Mouse (Mus musculus): ENCODE measurements around the gene Tmem117.

The Tmem117 gene

GRCm38 (mm10) chr15:94648430-94648829 is 19.4 kb downstream of the Tmem117 start:
- DNase-seq (ENCODE audit: extremely low spot score) = no peak

- DNase-seq (ENCODE audit: extremely low spot score) = no peak
These were observed 20.2 kb downstream of the Tmem117 start for GRCm38 (mm10) chr15:94649071-94649765.

GRCm38 (mm10) chr15:94649766-94650120 is 20.7 kb downstream of the Tmem117 start:
- DNase-seq (ENCODE audit: extremely low spot score) = no peak

- no peak for DNase-seq (ENCODE audit: extremely low spot score)
These were observed 22.3 kb downstream of the Tmem117 start for GRCm38 (mm10) chr15:94651350-94651749.

GRCm38 (mm10) chr15:94651969-94652842 is 23.2 kb downstream of the Tmem117 start:
- DNase-seq (ENCODE audit: extremely low spot score) = no peak

- no peak for DNase-seq (ENCODE audit: extremely low spot score)
These were observed 23.8 kb downstream of the Tmem117 start for GRCm38 (mm10) chr15:94652843-94653206.

- no peak for DNase-seq (ENCODE audit: extremely low spot score)
These were observed 26.8 kb downstream of the Tmem117 start for GRCm38 (mm10) chr15:94655811-94656323.

GRCm38 (mm10) chr15:94657882-94658281 is 28.9 kb downstream of the Tmem117 start:
- DNase-seq (ENCODE audit: extremely low spot score) = no peak

GRCm38 (mm10) chr15:94658392-94659111 is 29.5 kb downstream of the Tmem117 start:
- no peak for DNase-seq (ENCODE audit: extremely low spot score)

GRCm38 (mm10) chr15:94659112-94659437 is 30.0 kb downstream of the Tmem117 start:
- DNase-seq (ENCODE audit: extremely low spot score) = no peak

- no peak for DNase-seq (ENCODE audit: extremely low spot score)
These were observed 31.9 kb downstream of the Tmem117 start for GRCm38 (mm10) chr15:94660913-94661312.

- DNase-seq (ENCODE audit: extremely low spot score) = no peak
These were observed 32.4 kb downstream of the Tmem117 start for GRCm38 (mm10) chr15:94661398-94661797.

- DNase-seq (ENCODE audit: extremely low spot score) = no peak
These were observed 35.6 kb downstream of the Tmem117 start for GRCm38 (mm10) chr15:94664612-94665011.

- DNase-seq (ENCODE audit: extremely low spot score) = no peak
These were observed 52.1 kb downstream of the Tmem117 start for GRCm38 (mm10) chr15:94681135-94681534.

GRCm38 (mm10) chr15:94684269-94684668 is 55.2 kb downstream of the Tmem117 start:
- DNase-seq (ENCODE audit: extremely low spot score) = no peak

- no peak for DNase-seq (ENCODE audit: extremely low spot score)
These were observed 58.1 kb downstream of the Tmem117 start for GRCm38 (mm10) chr15:94687176-94687575.

- DNase-seq (ENCODE audit: extremely low spot score) = no peak
These were observed 58.6 kb downstream of the Tmem117 start for GRCm38 (mm10) chr15:94687629-94688028.

- DNase-seq (ENCODE audit: extremely low spot score) = no peak
These were observed 60.3 kb downstream of the Tmem117 start for GRCm38 (mm10) chr15:94689195-94689883.

- DNase-seq (ENCODE audit: extremely low spot score) = no peak
These were observed 60.8 kb downstream of the Tmem117 start for GRCm38 (mm10) chr15:94689884-94690231.

GRCm38 (mm10) chr15:94722759-94723158 is 93.7 kb downstream of the Tmem117 start:
- DNase-seq (ENCODE audit: extremely low spot score) = peak; percentile 66

GRCm38 (mm10) chr15:94732104-94732503 is 103.1 kb downstream of the Tmem117 start:
- no peak for DNase-seq (ENCODE audit: extremely low spot score)

- DNase-seq (ENCODE audit: extremely low spot score) = peak; percentile 62
These were observed 140.2 kb downstream of the Tmem117 start for GRCm38 (mm10) chr15:94769227-94769626.

All from embryo, embryonic 9.5 days (tissue).